Mouse (Mus musculus): ENCODE measurements around the gene Ush1g. TPM values are rescaled to one million over a fixed set of nuclear protein-coding genes. Genes with fewer than 3 reads are reported as not detected.

Gene Ush1g
- polyA plus RNA-seq, 1 experiment from 2014 or later: not detected

DNA sequence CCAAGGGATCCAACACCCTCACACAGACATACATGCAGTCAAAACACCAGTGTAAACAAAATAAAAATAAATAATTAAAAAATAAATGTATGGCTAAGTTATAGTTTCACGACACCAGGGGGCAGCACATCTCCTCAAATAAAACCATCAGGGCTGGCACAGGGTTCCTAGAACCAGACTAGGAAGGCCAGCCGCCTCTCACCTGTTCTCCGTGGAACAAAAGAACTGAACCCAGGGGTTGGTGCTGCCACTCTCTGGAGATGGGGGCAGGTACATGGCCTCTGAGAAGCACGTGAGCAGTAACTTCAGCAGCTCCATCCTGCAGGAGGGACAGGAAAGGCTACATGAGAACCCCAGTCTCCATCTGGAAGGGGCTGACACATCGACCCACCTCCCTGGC, 36.6 kb upstream of the Ush1g start:
- H3K27ac ChIP-seq (ENCODE audit: low read length): no peak overlapping the region
- H3K9ac ChIP-seq (replicated peaks; ENCODE audit: low read length): 0 out of 2 replicates have a peak overlapping the region, but pooled peaks have one; percentile 23
- no peaks in the 10 kb centered on the region for H3K9me3 ChIP-seq (ENCODE audit: low read length)
- ATAC-seq (ENCODE audit: low FRiP score, low TSS enrichment): peak; percentile 37; the same call in 1 of the 2 replicates
- 17% methylated on average over 5 of the region's 5 CpGs for whole genome bisulfite sequencing
- H3K4me3 ChIP-seq (ENCODE audit: low read length): no peak overlapping the region
- H3K4me1 ChIP-seq (ENCODE audit: insufficient read depth, low read length): peaks cover 10% of the 10 kb centered on the region
- H3K27me3 ChIP-seq (ENCODE audit: insufficient read depth, low read length): peaks cover 7% of the 10 kb centered on the region
- no peaks in the 10 kb centered on the region for H3K36me3 ChIP-seq (ENCODE audit: insufficient read depth, low read length)
- H3K4me2 ChIP-seq (replicated peaks; ENCODE audit: low read depth, low read length): no peak overlapping the region

DNA sequence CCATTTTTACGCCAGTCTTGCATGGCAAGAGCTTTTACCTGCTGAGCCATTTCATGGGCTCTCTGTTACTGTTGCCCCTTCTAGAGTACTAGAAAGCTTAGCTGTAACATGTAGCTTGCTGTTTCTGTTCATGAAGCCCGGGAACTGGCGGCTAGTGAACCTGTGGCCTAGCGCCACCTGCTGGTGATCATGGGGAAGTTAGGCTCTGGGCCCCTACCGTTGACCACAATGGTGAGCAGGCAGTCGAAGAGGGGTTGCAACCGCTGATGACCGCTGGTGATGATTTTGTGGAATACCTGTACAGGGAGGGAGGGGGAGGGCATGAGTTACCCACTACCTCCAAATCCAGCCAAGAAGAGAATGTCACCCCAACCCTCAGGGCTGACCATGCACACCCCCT, 32.3 kb upstream of the Ush1g start:
- Histone ChIP-seq H3K27me3 (ENCODE audit: insufficient read depth, low read length) (peaks cover 7% of the 10 kb centered on the region), H3K9me3 (ENCODE audit: low read length) (no peaks in the 10 kb centered on the region), H3K4me2 (replicated peaks; ENCODE audit: low read depth, low read length) (no peak overlapping the region), H3K27ac (ENCODE audit: low read length) (no peak overlapping the region), H3K9ac (replicated peaks; ENCODE audit: low read length) (no peak overlapping the region), H3K36me3 (ENCODE audit: insufficient read depth, low read length) (no peaks in the 10 kb centered on the region), H3K4me1 (ENCODE audit: insufficient read depth, low read length) (peaks cover 11% of the 10 kb centered on the region), H3K4me3 (ENCODE audit: low read length) (no peak overlapping the region)
- ATAC-seq (ENCODE audit: low FRiP score, low TSS enrichment): peak; percentile 27; the same call in 1 of the 2 replicates
- 8% methylated on average over 8 of the region's 8 CpGs for WGBS

DNA sequence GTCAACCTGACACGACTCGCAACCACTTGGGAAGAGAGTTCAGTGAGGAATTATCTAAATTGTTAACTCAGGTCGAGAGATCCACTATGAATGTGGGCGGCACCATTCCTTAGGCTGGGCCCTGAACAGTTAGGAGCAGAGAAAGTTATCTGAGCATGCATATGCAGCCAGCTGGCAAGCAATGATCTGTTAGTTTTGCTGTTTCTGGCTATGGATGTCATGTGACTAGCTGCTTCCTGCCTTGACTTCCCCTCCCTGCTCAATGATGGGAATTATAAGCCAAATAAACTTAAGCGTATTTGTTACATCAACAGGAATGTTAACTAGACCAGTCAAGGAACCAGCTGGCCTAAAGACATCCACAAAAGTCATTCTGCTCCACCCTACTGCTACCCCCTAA, 31.5 kb upstream of the Ush1g start:
- H3K27me3 ChIP-seq (ENCODE audit: insufficient read depth, low read length): peaks cover 7% of the 10 kb centered on the region
- no peak for ATAC-seq (ENCODE audit: low FRiP score, low TSS enrichment)
- no peaks in the 10 kb centered on the region for H3K36me3 ChIP-seq (ENCODE audit: insufficient read depth, low read length)
- H3K9ac ChIP-seq (replicated peaks; ENCODE audit: low read length): no peak overlapping the region
- no peak overlapping the region for H3K27ac ChIP-seq (ENCODE audit: low read length)
- 87% methylated on average over 5 of the region's 5 CpGs for WGBS
- peaks cover 10% of the 10 kb centered on the region; the same call in 1 of the 2 replicates for H3K4me1 ChIP-seq (ENCODE audit: insufficient read depth, low read length)
- H3K4me3 ChIP-seq (ENCODE audit: low read length): no peak overlapping the region
- H3K9me3 ChIP-seq (ENCODE audit: low read length): no peaks in the 10 kb centered on the region
- no peak overlapping the region for H3K4me2 ChIP-seq (replicated peaks; ENCODE audit: low read depth, low read length)

DNA sequence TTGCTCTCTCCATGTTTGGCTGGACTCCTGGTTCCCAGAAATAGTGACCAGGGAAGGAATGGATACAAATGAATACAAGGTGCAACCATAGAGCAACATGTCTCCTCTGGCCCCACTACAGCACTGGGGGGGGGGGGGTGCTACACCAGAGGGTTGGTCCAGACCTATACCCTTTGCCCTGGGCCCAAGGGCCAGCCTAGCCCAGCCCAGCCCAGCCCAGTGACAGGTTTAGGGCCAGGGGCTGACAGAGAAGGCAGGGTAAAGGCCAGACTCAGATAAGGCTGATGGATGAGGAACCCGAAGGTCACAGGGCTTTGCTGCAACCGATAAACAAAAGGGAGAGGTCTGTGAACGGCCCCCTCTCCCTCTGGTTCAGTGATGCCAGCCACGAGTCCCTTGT, 28.1 kb upstream of the Ush1g start:
- Histone ChIP-seq H3K4me2 (replicated peaks; ENCODE audit: low read depth, low read length) (no peak overlapping the region), H3K36me3 (ENCODE audit: insufficient read depth, low read length) (no peaks in the 10 kb centered on the region), H3K4me3 (ENCODE audit: low read length) (no peak overlapping the region), H3K27ac (ENCODE audit: low read length) (no peak overlapping the region), H3K4me1 (ENCODE audit: insufficient read depth, low read length) (peaks cover 10% of the 10 kb centered on the region; the same call in 1 of the 2 replicates), H3K9me3 (ENCODE audit: low read length) (no peaks in the 10 kb centered on the region), H3K27me3 (ENCODE audit: insufficient read depth, low read length) (peaks cover 2% of the 10 kb centered on the region), H3K9ac (replicated peaks; ENCODE audit: low read length) (no peak overlapping the region)
- WGBS: 42% methylated on average over 4 of the region's 4 CpGs
- no peak for ATAC-seq (ENCODE audit: low FRiP score, low TSS enrichment)

DNA sequence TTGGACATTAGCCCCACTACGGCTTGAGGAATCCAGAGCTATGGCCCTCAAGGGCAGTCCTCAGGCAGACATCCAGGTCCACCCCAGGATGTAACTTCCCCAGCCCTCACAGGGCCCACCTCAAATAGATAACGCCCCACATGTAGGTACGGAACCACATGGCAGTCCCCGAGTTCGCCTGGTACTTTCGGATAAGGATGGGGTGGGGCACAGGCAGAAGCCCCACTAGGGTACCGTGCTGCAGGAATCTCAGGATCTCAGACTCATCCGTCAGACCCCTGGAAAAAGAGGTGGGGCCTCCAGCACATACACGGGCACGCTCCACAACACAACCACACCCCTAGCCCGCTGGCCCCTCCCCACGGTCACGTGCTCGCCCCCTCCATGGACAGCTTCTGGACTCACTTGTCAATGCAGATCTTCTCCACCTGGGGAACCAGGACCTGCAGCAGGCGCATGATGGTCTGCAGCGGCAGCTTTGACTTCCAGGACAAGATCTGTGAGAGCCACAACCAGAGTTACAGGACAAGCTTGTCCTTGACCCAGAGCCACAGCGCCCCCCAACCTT, 26.9 kb upstream of the Ush1g start:
- ATAC-seq (ENCODE audit: low FRiP score, low TSS enrichment): no peak
- no peak overlapping the region for H3K4me3 ChIP-seq (ENCODE audit: low read length)
- 46% methylated on average over 17 of the region's 17 CpGs for WGBS
- H3K36me3 ChIP-seq (ENCODE audit: insufficient read depth, low read length): no peaks in the 10 kb centered on the region
- H3K9me3 ChIP-seq (ENCODE audit: low read length): no peaks in the 10 kb centered on the region
- H3K27me3 ChIP-seq (ENCODE audit: insufficient read depth, low read length): peaks cover 14% of the 10 kb centered on the region
- H3K4me2 ChIP-seq (replicated peaks; ENCODE audit: low read depth, low read length): no peak overlapping the region
- no peak overlapping the region for H3K27ac ChIP-seq (ENCODE audit: low read length)
- H3K4me1 ChIP-seq (ENCODE audit: insufficient read depth, low read length): peaks cover 10% of the 10 kb centered on the region; the same call in 1 of the 2 replicates
- H3K9ac ChIP-seq (replicated peaks; ENCODE audit: low read length): no peak overlapping the region

DNA sequence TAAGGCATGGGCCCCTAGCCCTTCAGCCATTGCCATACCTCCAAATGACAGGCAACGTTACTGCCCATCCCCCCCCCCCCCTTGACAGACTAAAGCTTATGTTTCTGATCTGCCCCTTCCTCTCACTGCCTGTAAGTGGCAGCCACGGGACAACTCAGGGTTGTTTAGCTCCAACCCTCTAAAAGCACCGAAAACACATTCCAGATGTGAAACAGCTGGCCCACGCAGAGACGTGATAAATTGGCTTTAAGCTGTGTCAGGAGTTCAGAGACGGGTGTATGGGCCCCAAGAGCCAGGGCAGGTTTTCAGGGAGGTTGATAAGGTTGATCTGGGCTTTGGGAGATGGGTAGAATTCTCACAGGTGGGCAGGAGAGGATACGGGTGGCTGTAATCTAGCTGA, 23.7 kb upstream of the Ush1g start:
- ATAC-seq (ENCODE audit: low FRiP score, low TSS enrichment): no peak
- Histone ChIP-seq H3K9ac (replicated peaks; ENCODE audit: low read length) (no peak overlapping the region), H3K4me1 (ENCODE audit: insufficient read depth, low read length) (peaks cover 10% of the 10 kb centered on the region; the same call in 1 of the 2 replicates), H3K27ac (ENCODE audit: low read length) (no peak overlapping the region), H3K27me3 (ENCODE audit: insufficient read depth, low read length) (peaks cover 17% of the 10 kb centered on the region), H3K9me3 (ENCODE audit: low read length) (no peaks in the 10 kb centered on the region), H3K36me3 (ENCODE audit: insufficient read depth, low read length) (no peaks in the 10 kb centered on the region), H3K4me2 (replicated peaks; ENCODE audit: low read depth, low read length) (no peak overlapping the region), H3K4me3 (ENCODE audit: low read length) (no peak overlapping the region)
- WGBS: 11% methylated on average over 7 of the region's 7 CpGs

DNA sequence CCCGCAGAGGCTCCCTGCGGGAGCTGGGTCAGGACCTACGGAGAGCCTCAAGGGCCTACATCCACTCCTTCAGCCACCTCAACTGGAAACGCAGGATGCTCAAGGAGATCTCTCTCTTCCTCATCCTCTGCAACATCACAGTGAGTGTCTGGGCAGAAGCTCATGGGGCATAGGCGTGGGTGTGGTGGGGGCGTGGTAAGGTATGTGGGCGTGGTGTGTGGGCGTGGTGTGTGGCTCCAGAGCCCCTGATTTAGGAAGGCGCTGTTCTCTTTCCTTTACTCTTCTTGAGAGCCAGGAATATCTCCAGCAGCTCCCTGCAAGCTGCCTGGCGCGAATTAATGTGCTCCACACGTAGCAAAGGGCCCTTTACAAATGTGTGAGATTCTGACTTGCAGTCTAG, 23.1 kb upstream of the Ush1g start:
- Histone ChIP-seq H3K4me3 (ENCODE audit: low read length) (no peak overlapping the region), H3K36me3 (ENCODE audit: insufficient read depth, low read length) (no peaks in the 10 kb centered on the region), H3K9ac (replicated peaks; ENCODE audit: low read length) (no peak overlapping the region), H3K9me3 (ENCODE audit: low read length) (no peaks in the 10 kb centered on the region), H3K27ac (ENCODE audit: low read length) (no peak overlapping the region), H3K4me2 (replicated peaks; ENCODE audit: low read depth, low read length) (no peak overlapping the region), H3K27me3 (ENCODE audit: insufficient read depth, low read length) (peaks cover 19% of the 10 kb centered on the region), H3K4me1 (ENCODE audit: insufficient read depth, low read length) (peaks cover 10% of the 10 kb centered on the region; the same call in 1 of the 2 replicates)
- no peak for ATAC-seq (ENCODE audit: low FRiP score, low TSS enrichment)
- WGBS: 14% methylated on average over 12 of the region's 12 CpGs

DNA sequence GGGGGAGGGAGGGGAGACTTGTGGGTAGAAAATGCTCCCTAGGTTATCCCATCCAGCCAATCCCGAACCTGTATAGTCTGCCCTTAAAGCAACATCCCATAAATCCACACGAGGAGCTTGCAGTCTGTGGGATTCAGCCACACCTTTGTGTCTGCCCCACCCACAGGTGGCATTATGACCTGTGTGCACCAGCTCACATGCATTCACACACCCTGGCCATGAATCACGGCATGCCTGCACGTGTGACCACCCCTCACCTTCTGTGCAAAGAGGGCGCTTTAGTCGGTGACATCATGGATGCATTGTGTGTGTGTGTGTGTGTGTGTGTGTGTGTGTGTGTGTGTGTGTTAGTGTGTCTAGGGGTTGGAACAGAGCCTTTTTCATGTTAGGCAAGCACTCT, 20.0 kb upstream of the Ush1g start:
- H3K9me3 ChIP-seq (ENCODE audit: low read length): no peaks in the 10 kb centered on the region
- no peak overlapping the region for H3K9ac ChIP-seq (replicated peaks; ENCODE audit: low read length)
- no peak overlapping the region for H3K4me2 ChIP-seq (replicated peaks; ENCODE audit: low read depth, low read length)
- H3K4me1 ChIP-seq (ENCODE audit: insufficient read depth, low read length): peaks cover 5% of the 10 kb centered on the region; the same call in 1 of the 2 replicates
- 59% methylated on average over 6 of the region's 6 CpGs for WGBS
- no peak overlapping the region for H3K27ac ChIP-seq (ENCODE audit: low read length)
- H3K36me3 ChIP-seq (ENCODE audit: insufficient read depth, low read length): no peaks in the 10 kb centered on the region
- H3K4me3 ChIP-seq (ENCODE audit: low read length): no peak overlapping the region
- peaks cover 29% of the 10 kb centered on the region for H3K27me3 ChIP-seq (ENCODE audit: insufficient read depth, low read length)
- ATAC-seq (ENCODE audit: low FRiP score, low TSS enrichment): no peak

DNA sequence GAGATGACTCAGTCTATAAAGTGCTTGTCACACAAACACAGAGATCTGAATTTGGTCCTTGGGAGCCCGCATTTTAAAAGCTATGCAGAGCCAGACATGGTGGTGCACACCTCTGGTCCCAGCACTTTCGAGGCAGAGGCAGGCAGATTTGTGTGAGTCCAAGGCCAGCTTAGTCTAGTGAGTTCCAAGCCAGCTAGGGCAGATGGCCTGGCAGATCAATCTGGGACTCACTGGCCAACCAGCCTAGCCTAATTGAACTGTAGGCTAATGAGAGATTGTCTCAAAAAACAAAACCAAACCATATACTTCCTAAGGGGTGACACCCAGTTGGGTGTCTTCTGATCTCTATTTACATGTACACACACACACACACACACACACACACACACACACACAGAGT, 19.4 kb upstream of the Ush1g start:
- WGBS: 65% methylated on average over 2 of the region's 2 CpGs
- H3K4me1 ChIP-seq (ENCODE audit: insufficient read depth, low read length): peaks cover 5% of the 10 kb centered on the region; the same call in 1 of the 2 replicates
- H3K4me3 ChIP-seq (ENCODE audit: low read length): no peak overlapping the region
- H3K9ac ChIP-seq (replicated peaks; ENCODE audit: low read length): no peak overlapping the region
- H3K27me3 ChIP-seq (ENCODE audit: insufficient read depth, low read length): peaks cover 35% of the 10 kb centered on the region
- no peak overlapping the region for H3K4me2 ChIP-seq (replicated peaks; ENCODE audit: low read depth, low read length)
- H3K27ac ChIP-seq (ENCODE audit: low read length): no peak overlapping the region
- H3K36me3 ChIP-seq (ENCODE audit: insufficient read depth, low read length): no peaks in the 10 kb centered on the region
- ATAC-seq (ENCODE audit: low FRiP score, low TSS enrichment): no peak
- H3K9me3 ChIP-seq (ENCODE audit: low read length): no peaks in the 10 kb centered on the region

DNA sequence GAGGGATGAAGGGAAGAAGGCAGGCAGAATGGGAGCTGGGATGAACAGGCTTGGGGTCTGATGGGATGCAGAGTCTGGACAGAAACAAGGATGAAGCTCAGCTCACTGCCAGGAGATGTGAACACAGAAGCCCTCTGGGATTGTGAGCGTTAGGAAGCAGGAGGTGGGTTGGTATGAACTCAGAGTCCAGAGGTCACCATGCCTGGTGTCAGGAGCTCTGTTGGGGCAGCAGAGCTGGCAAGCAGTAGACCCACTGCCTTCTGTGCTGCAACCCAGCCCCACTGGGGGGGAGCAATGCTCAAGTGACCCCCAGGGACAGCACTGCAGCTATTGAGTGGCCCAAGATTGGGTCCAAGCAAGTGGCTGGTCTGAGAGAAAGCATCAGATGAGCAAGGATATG, 16.0 kb upstream of the Ush1g start:
- no peak for ATAC-seq (ENCODE audit: low FRiP score, low TSS enrichment)
- H3K4me1 ChIP-seq (ENCODE audit: insufficient read depth, low read length): no peaks in the 10 kb centered on the region
- no peak overlapping the region for H3K9ac ChIP-seq (replicated peaks; ENCODE audit: low read length)
- no peaks in the 10 kb centered on the region for H3K36me3 ChIP-seq (ENCODE audit: insufficient read depth, low read length)
- H3K4me2 ChIP-seq (replicated peaks; ENCODE audit: low read depth, low read length): no peak overlapping the region
- H3K4me3 ChIP-seq (ENCODE audit: low read length): no peak overlapping the region
- 64% methylated on average over 1 of the region's 1 CpGs for WGBS
- H3K27ac ChIP-seq (ENCODE audit: low read length): no peak overlapping the region
- H3K27me3 ChIP-seq (ENCODE audit: insufficient read depth, low read length): peaks cover 54% of the 10 kb centered on the region
- H3K9me3 ChIP-seq (ENCODE audit: low read length): no peaks in the 10 kb centered on the region
